ENCODE assay signal across 8 mouse cellular contexts in genomic region chr5:115181248-115181940, GRCm38 (mm10). TPM values are rescaled to one million over a fixed set of nuclear protein-coding genes. Genes with fewer than 3 reads are reported as not detected.
DNase-seq lines count a peak whose midpoint lies in the region; ATAC-seq lines count a peak whose summit lies in the region.

No protein-coding gene starts in this region.

- peak; percentile 76 for DNase-seq in heart, embryonic 10.5 days (ENCODE audit: low spot score)
- DNase-seq in heart, postnatal 10 days: no peak
- peak; percentile 74 for DNase-seq in adrenal gland, postnatal 10 days
- DNase-seq in intestine, embryonic 14.5 days (ENCODE audit: low spot score): no peak
- no peak for DNase-seq in yolk sac, embryonic 10.5 days (ENCODE audit: low spot score)
- DNase-seq in hindbrain, embryonic 14.5 days (ENCODE audit: low spot score): no peak
- DNase-seq in left cerebral cortex, adult 8-10 months (ENCODE audit: low spot score in 2 of 2): no peak

- H3K4me1 ChIP-seq in heart, embryonic 10.5 days: peaks cover 49% of the 10 kb centered on the region
- peaks cover 18% of the 10 kb centered on the region for H3K4me1 ChIP-seq in intestine, embryonic 14.5 days (replicated peaks; ENCODE audit: control insufficient read depth, insufficient read depth, low read length)
- peaks cover 29% of the 10 kb centered on the region for H3K4me1 ChIP-seq in hindbrain, embryonic 14.5 days (replicated peaks; ENCODE audit: control insufficient read depth, insufficient read depth, low read length)

- H3K9ac ChIP-seq in intestine, embryonic 14.5 days (ENCODE audit: low read length): no peak overlapping the region
- no peak overlapping the region for H3K9ac ChIP-seq in hindbrain, embryonic 14.5 days

- H3K4me3 ChIP-seq in heart, embryonic 10.5 days: 0 out of 2 replicates have a peak overlapping the region, but pooled peaks have one; percentile 8
- H3K4me3 ChIP-seq in intestine, embryonic 14.5 days (ENCODE audit: low read depth, low read length): no peak overlapping the region
- no peak overlapping the region for H3K4me3 ChIP-seq in hindbrain, embryonic 14.5 days (replicated peaks; ENCODE audit: low read length)

- no peaks in the 10 kb centered on the region for H3K36me3 ChIP-seq in heart, embryonic 10.5 days
- H3K36me3 ChIP-seq in intestine, embryonic 14.5 days (ENCODE audit: control insufficient read depth, insufficient read depth, low read length): no peaks in the 10 kb centered on the region
- no peaks in the 10 kb centered on the region for H3K36me3 ChIP-seq in hindbrain, embryonic 14.5 days (replicated peaks; ENCODE audit: control insufficient read depth, insufficient read depth)

- H3K27ac ChIP-seq in heart, embryonic 10.5 days: peak overlapping the region; percentile 76
- H3K27ac ChIP-seq in intestine, embryonic 14.5 days (ENCODE audit: low read depth): peak overlapping the region; percentile 43; the same call in 1 of the 2 replicates
- H3K27ac ChIP-seq in hindbrain, embryonic 14.5 days: no peak overlapping the region

- intact Hi-C loops in heart, postnatal 10 days (cut with DNase I): loop anchor here (10.0 kb wide), 1 partner anchor 207 kb away; the partner anchor contains the start of gene Hnf1a

- no peaks in the 10 kb centered on the region for H3K9me3 ChIP-seq in heart, embryonic 10.5 days
- H3K9me3 ChIP-seq in intestine, embryonic 14.5 days (ENCODE audit: control insufficient read depth, low read length): no peaks in the 10 kb centered on the region
- no peaks in the 10 kb centered on the region for H3K9me3 ChIP-seq in hindbrain, embryonic 14.5 days (ENCODE audit: control insufficient read depth, low read length)

- H3K4me2 ChIP-seq in intestine, embryonic 14.5 days (ENCODE audit: low read length): no peak overlapping the region
- no peak overlapping the region for H3K4me2 ChIP-seq in hindbrain, embryonic 14.5 days (replicated peaks)

- ATAC-seq in intestine, embryonic 14.5 days (replicated peaks; ENCODE audit: low FRiP score, low TSS enrichment, low read depth): 0 out of 2 replicates have a peak, but pooled peaks have one; percentile 17
- ATAC-seq in megakaryocyte progenitor cell, adult 5-6 weeks (replicated peaks; ENCODE audit: poor library complexity): 0 out of 2 replicates have a peak, but pooled peaks have one; percentile 6
- ATAC-seq in hindbrain, embryonic 14.5 days (ENCODE audit: low FRiP score): no peak

- 67% methylated on average over 13 of the region's 13 CpGs for WGBS in heart, embryonic 10.5 days
- WGBS in intestine, embryonic 14.5 days: 76% methylated on average over 13 of the region's 13 CpGs
- 76% methylated on average over 13 of the region's 13 CpGs for WGBS in hindbrain, embryonic 14.5 days

- H3K27me3 ChIP-seq in heart, embryonic 10.5 days (ENCODE audit: insufficient read depth, poor library complexity, severe bottlenecking): peaks cover 17% of the 10 kb centered on the region
- H3K27me3 ChIP-seq in intestine, embryonic 14.5 days (replicated peaks; ENCODE audit: control insufficient read depth, insufficient read depth, low read length): no peaks in the 10 kb centered on the region
- H3K27me3 ChIP-seq in hindbrain, embryonic 14.5 days (ENCODE audit: control insufficient read depth, insufficient read depth, low read length): no peaks in the 10 kb centered on the region

RNA-seq across cellular contexts. Expression of gene Cabp1, which starts 12.8 kb away (rescaled TPM):
- polyA plus RNA-seq in heart, embryonic 10.5 days (2016; fragmentation: Nextera tagmentation; extraction: Ambion mirVana): 0.79 and 1.2 TPM in 2 replicates
- 1 to 10 TPM; 6.4 to 6.6 TPM for total RNA-seq in heart, postnatal 10 days (2021)
- 1 to 10 TPM; 4.1 to 4.4 TPM for total RNA-seq in adrenal gland, postnatal 10 days (2021)
- 1.2 and 1.3 TPM in 2 replicates for polyA plus RNA-seq in intestine, embryonic 14.5 days (2014; fragmentation: Nextera tagmentation; extraction: Ambion mirVana)
- not detected in 2 replicates for total RNA-seq in megakaryocyte progenitor cell, adult 5-6 weeks (2015)
- total RNA-seq in megakaryocyte progenitor cell, adult 5-6 weeks (2017): not detected in 2 replicates
- polyA plus RNA-seq in hindbrain, embryonic 14.5 days (2014; fragmentation: Nextera tagmentation; extraction: Ambion mirVana): 17.7 and 22.8 TPM in 2 replicates
- 100 to 1,000 TPM; 228 to 252 (median 243) TPM for total RNA-seq in left cerebral cortex, adult 8-10 months (2022)

RNA-seq across cellular contexts. Expression of gene Mlec, which starts 23.4 kb away (rescaled TPM):
- 110 and 113 TPM in 2 replicates for polyA plus RNA-seq in heart, embryonic 10.5 days (2016; fragmentation: Nextera tagmentation; extraction: Ambion mirVana)
- total RNA-seq in heart, postnatal 10 days (2021): 10 to 100 TPM; 72.9 to 85.0 TPM
- 100 to 1,000 TPM; 160 to 163 TPM for total RNA-seq in adrenal gland, postnatal 10 days (2021)
- 70.5 and 71.6 TPM in 2 replicates for polyA plus RNA-seq in intestine, embryonic 14.5 days (2014; fragmentation: Nextera tagmentation; extraction: Ambion mirVana)
- total RNA-seq in megakaryocyte progenitor cell, adult 5-6 weeks (2015): 242 and 279 TPM in 2 replicates
- 276 and 305 TPM in 2 replicates for total RNA-seq in megakaryocyte progenitor cell, adult 5-6 weeks (2017)
- 21.0 and 26.4 TPM in 2 replicates for polyA plus RNA-seq in hindbrain, embryonic 14.5 days (2014; fragmentation: Nextera tagmentation; extraction: Ambion mirVana)
- 10 to 100 TPM; 66.1 to 84.8 (median 72.3) TPM for total RNA-seq in left cerebral cortex, adult 8-10 months (2022)

RNA-seq across cellular contexts. Expression of gene Unc119b, which starts 46.6 kb away (rescaled TPM):
- 25.7 and 35.8 TPM in 2 replicates for polyA plus RNA-seq in heart, embryonic 10.5 days (2016; fragmentation: Nextera tagmentation; extraction: Ambion mirVana)
- total RNA-seq in heart, postnatal 10 days (2021): 10 to 100 TPM; 23.8 TPM
- total RNA-seq in adrenal gland, postnatal 10 days (2021): 10 to 100 TPM; 31.8 to 34.1 TPM
- polyA plus RNA-seq in intestine, embryonic 14.5 days (2014; fragmentation: Nextera tagmentation; extraction: Ambion mirVana): 30.6 and 31.0 TPM in 2 replicates
- total RNA-seq in megakaryocyte progenitor cell, adult 5-6 weeks (2015): 4.1 and 7.2 TPM in 2 replicates
- 9.6 and 11.2 TPM in 2 replicates for total RNA-seq in megakaryocyte progenitor cell, adult 5-6 weeks (2017)
- polyA plus RNA-seq in hindbrain, embryonic 14.5 days (2014; fragmentation: Nextera tagmentation; extraction: Ambion mirVana): 31.2 and 39.0 TPM in 2 replicates
- total RNA-seq in left cerebral cortex, adult 8-10 months (2022): 10 to 100 TPM; 21.2 to 26.9 (median 24.2) TPM

RNA-seq across cellular contexts. Expression of gene Pop5, which starts 54.2 kb away (rescaled TPM):
- polyA plus RNA-seq in heart, embryonic 10.5 days (2016; fragmentation: Nextera tagmentation; extraction: Ambion mirVana): 88.7 and 117 TPM in 2 replicates
- 10 to 100 TPM; 28.9 to 30.8 TPM for total RNA-seq in heart, postnatal 10 days (2021)
- 10 to 100 TPM; 86.6 to 97.6 TPM for total RNA-seq in adrenal gland, postnatal 10 days (2021)
- 134 and 140 TPM in 2 replicates for polyA plus RNA-seq in intestine, embryonic 14.5 days (2014; fragmentation: Nextera tagmentation; extraction: Ambion mirVana)
- total RNA-seq in megakaryocyte progenitor cell, adult 5-6 weeks (2015): 67.7 and 81.9 TPM in 2 replicates
- total RNA-seq in megakaryocyte progenitor cell, adult 5-6 weeks (2017): 76.4 and 82.8 TPM in 2 replicates
- 107 and 114 TPM in 2 replicates for polyA plus RNA-seq in hindbrain, embryonic 14.5 days (2014; fragmentation: Nextera tagmentation; extraction: Ambion mirVana)
- 10 to 100 TPM; 72.0 to 91.4 (median 77.3) TPM for total RNA-seq in left cerebral cortex, adult 8-10 months (2022)

Comparison
In these comparisons a context has a peak if more than half of its experiments do, and no peak if none do; other contexts are left out.
1. DNase-seq: peak in heart, embryonic 10.5 days (single experiment) and adrenal gland, postnatal 10 days (single experiment); none in heart, postnatal 10 days (0 of 2), intestine, embryonic 14.5 days (single experiment), yolk sac, embryonic 10.5 days (single experiment), hindbrain, embryonic 14.5 days (single experiment) and left cerebral cortex, adult 8-10 months (0 of 2).
2. RNA of gene Cabp1, which starts 12.8 kb away (total RNA-seq): 228 to 252 TPM in left cerebral cortex, adult 8-10 months; 6.4 to 6.6 TPM in heart, postnatal 10 days, 4.1 to 4.4 TPM in adrenal gland, postnatal 10 days and not detected in megakaryocyte progenitor cell, adult 5-6 weeks; every median in the first group is over 10 times any median in the second.